9 mouse cellular contexts compared by ENCODE assay signal in the genomic region with DNA sequence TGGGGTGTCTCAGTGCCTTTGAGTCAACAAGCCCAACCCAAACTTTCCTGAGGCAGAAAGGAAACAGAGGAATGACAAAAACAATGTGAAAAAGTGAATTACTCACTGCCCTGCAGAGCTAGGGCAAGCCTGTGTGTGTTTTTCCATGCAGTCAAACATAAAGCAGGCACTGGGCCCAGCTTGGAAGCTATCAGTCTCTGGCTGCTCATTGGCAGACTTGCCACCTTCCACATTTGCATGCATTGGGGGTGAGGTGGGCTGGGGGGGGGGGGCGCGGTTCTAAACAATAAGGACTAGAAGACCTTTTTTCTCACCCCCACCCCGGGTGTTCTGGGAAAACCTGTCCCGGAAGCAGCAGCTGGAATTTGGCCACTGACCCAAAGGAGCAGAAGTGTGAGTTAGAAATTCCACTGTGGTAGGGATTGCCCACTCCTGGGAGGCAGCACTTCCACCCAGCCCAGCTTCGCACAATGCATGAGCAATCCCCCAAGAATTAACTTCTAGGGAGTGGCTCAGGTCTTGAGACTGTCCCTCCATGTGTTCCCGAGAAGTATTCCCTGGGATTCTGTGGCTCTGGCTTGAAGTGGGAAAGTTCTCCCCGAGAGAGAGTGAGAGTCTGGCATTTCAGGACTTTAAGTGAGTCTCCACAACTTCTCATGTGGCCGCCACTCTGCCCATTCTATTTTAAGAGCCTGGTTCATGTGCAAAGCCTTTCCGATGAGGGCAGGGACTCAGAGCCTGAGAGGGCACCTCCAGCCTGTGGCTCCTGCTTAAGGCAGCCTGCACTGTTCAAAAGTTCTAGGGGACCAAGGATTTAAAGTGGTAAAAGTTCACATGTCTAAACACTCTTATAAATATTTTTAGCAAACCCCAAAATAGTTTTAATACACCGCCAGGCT. TPM values are rescaled to one million over a fixed set of nuclear protein-coding genes. Genes with fewer than 3 reads are reported as not detected.
DNase-seq lines count a peak whose midpoint lies in the region; ATAC-seq lines count a peak whose summit lies in the region.
"Had no signal": no experiment of that assay in that cellular context is flagged by ENCODE, and none has a peak within 500 bp of the region (broad histone marks: within the 10 kb centered on the region; RNA-seq: fewer than 3 reads in every experiment).

No protein-coding gene starts in this region.

- no peak for DNase-seq in hindbrain, embryonic 10.5 days (ENCODE audit: low spot score)
- peak; percentile 35 to 43 for DNase-seq in gastrocnemius, adult 8-10 months (ENCODE audit: low spot score in 2 of 2)
- peak; percentile 68 for DNase-seq in heart, postnatal 4 days
- DNase-seq in spleen, postnatal 36 days (ENCODE audit: low spot score in 2 of 2), result no peak
- DNase-seq in frontal cortex, postnatal 36 days (ENCODE audit: low spot score in 2 of 2), result no peak

- 32% methylated on average over 10 of the region's 10 CpGs for WGBS in hindbrain, embryonic 12.5 days
- 34% methylated on average over 10 of the region's 10 CpGs for WGBS in hindbrain, embryonic 10.5 days
- WGBS in neural tube, embryonic 14.5 days, result 35% methylated on average over 10 of the region's 10 CpGs

- no peaks in the 10 kb centered on the region for H3K36me3 ChIP-seq in hindbrain, embryonic 12.5 days
- no peaks in the 10 kb centered on the region for H3K36me3 ChIP-seq in hindbrain, embryonic 10.5 days
- H3K36me3 ChIP-seq in neural tube, embryonic 14.5 days (ENCODE audit: control insufficient read depth, insufficient read depth, low read length), result no peaks in the 10 kb centered on the region
- H3K36me3 ChIP-seq: liver, embryonic 15.5 days had no signal

- no peak for ATAC-seq in hindbrain, embryonic 12.5 days (ENCODE audit: low FRiP score)
- ATAC-seq in neural tube, embryonic 14.5 days (ENCODE audit: low read depth), result no peak
- no peak for ATAC-seq in erythroblast, adult 5-6 weeks (replicated peaks; ENCODE audit: low FRiP score, poor library complexity, severe bottlenecking)

- peaks cover 27% of the 10 kb centered on the region for H3K4me1 ChIP-seq in hindbrain, embryonic 12.5 days
- H3K4me1 ChIP-seq in hindbrain, embryonic 10.5 days (replicated peaks), result peaks cover 46% of the 10 kb centered on the region
- H3K4me1 ChIP-seq in neural tube, embryonic 14.5 days (ENCODE audit: control insufficient read depth, insufficient read depth, low read length), result peaks cover 20% of the 10 kb centered on the region; the same call in 1 of the 2 replicates
- H3K4me1 ChIP-seq: liver, embryonic 15.5 days had no signal

- peaks cover 23% of the 10 kb centered on the region for H3K27me3 ChIP-seq in hindbrain, embryonic 12.5 days
- H3K27me3 ChIP-seq in hindbrain, embryonic 10.5 days (ENCODE audit: insufficient read depth, poor library complexity, severe bottlenecking), result peaks cover 54% of the 10 kb centered on the region
- H3K27me3 ChIP-seq in neural tube, embryonic 14.5 days (ENCODE audit: control insufficient read depth, insufficient read depth, low read length), result no peaks in the 10 kb centered on the region

- no peak overlapping the region for H3K27ac ChIP-seq in hindbrain, embryonic 12.5 days
- H3K27ac ChIP-seq in hindbrain, embryonic 10.5 days, result no peak overlapping the region
- H3K27ac ChIP-seq in neural tube, embryonic 14.5 days (ENCODE audit: low read depth, low read length), result no peak overlapping the region
- H3K27ac ChIP-seq: liver, embryonic 15.5 days had no signal

- peak overlapping the region; percentile 92 for H3K4me2 ChIP-seq in hindbrain, embryonic 12.5 days (replicated peaks)
- peak overlapping the region; percentile 75 for H3K4me2 ChIP-seq in neural tube, embryonic 14.5 days (ENCODE audit: low read depth, low read length)
- H3K4me2 ChIP-seq: liver, embryonic 15.5 days had no signal

- no peak overlapping the region for H3K9ac ChIP-seq in hindbrain, embryonic 12.5 days
- no peak overlapping the region for H3K9ac ChIP-seq in neural tube, embryonic 14.5 days (replicated peaks; ENCODE audit: low read depth, low read length)
- H3K9ac ChIP-seq: liver, embryonic 15.5 days had no signal

- H3K9me3 ChIP-seq in hindbrain, embryonic 12.5 days (replicated peaks), result no peaks in the 10 kb centered on the region
- H3K9me3 ChIP-seq in hindbrain, embryonic 10.5 days, result no peaks in the 10 kb centered on the region
- no peaks in the 10 kb centered on the region for H3K9me3 ChIP-seq in neural tube, embryonic 14.5 days (ENCODE audit: control insufficient read depth, low read length)
- H3K9me3 ChIP-seq: liver, embryonic 15.5 days had no signal

- no peak overlapping the region for H3K4me3 ChIP-seq in hindbrain, embryonic 12.5 days
- no peak overlapping the region for H3K4me3 ChIP-seq in hindbrain, embryonic 10.5 days
- peak overlapping the region; percentile 44; the same call in 1 of the 2 replicates for H3K4me3 ChIP-seq in neural tube, embryonic 14.5 days (ENCODE audit: low read depth, low read length)
- H3K4me3 ChIP-seq: liver, embryonic 15.5 days had no signal

RNA-seq across cellular contexts. Expression of a gene that starts 3.0 kb away (rescaled TPM):
- polyA plus RNA-seq in hindbrain, embryonic 12.5 days (2016; fragmentation: Nextera tagmentation; extraction: Ambion mirVana), result 21.2 and 25.7 TPM in 2 replicates
- 5.2 and 8.5 TPM in 2 replicates for polyA plus RNA-seq in hindbrain, embryonic 10.5 days (2016; fragmentation: Nextera tagmentation; extraction: Ambion mirVana)
- 100 to 1,000 TPM in 1 of 4 experiments, 10 to 100 TPM in 3; 74.1 to 101 (median 94.7) TPM for total RNA-seq in gastrocnemius, adult 8-10 months (2022)
- total RNA-seq in heart, postnatal 4 days (2021), result 100 to 1,000 TPM; 178 to 201 TPM
- polyA plus RNA-seq in neural tube, embryonic 14.5 days (2014; fragmentation: Nextera tagmentation; extraction: Ambion mirVana), result 161 and 198 TPM in 2 replicates
- total RNA-seq in erythroblast, adult 5-6 weeks (2015; ENCODE audit: low replicate concordance), result not detected in 2 replicates
- not detected in 2 replicates for total RNA-seq in erythroblast, adult 5-6 weeks (2017; ENCODE audit: low replicate concordance)

Comparison
In these comparisons a context has a peak if more than half of its experiments do, and no peak if none do; other contexts are left out.
1. DNase-seq: peak in gastrocnemius, adult 8-10 months (2 of 2) and heart, postnatal 4 days (single experiment); none in hindbrain, embryonic 10.5 days (single experiment), spleen, postnatal 36 days (0 of 2) and frontal cortex, postnatal 36 days (0 of 2).
2. RNA of a gene that starts 3.0 kb away (total RNA-seq): 178 to 201 TPM in heart, postnatal 4 days and 74.1 to 101 TPM in gastrocnemius, adult 8-10 months; not detected in erythroblast, adult 5-6 weeks; every median in the first group is over 10 times any median in the second.